Mouse (Mus musculus): Measurements from ENCODE around the gene Dpep3.
"Not testable (repeated sequence)": the region's sequence is repeated elsewhere in the genome, so short reads cannot be mapped to it uniquely, and the experiment has no call there.

Gene Dpep3

GRCm38 (mm10) chr8:105979325-105979724 is at the start of gene Dpep3:
TSS of gene Dpep3 (minus strand) at chr8:105979429.
- DNase-seq = no peak

- DNase-seq = peak; percentile 81
Measured at GRCm38 (mm10) chr8:106022483-106022882, 43.3 kb upstream of the Dpep3 start.

- DNase-seq = no peak
Measured at GRCm38 (mm10) chr8:106018039-106018438, 38.8 kb upstream of the Dpep3 start.

- DNase-seq = no peak
Measured at GRCm38 (mm10) chr8:106017130-106017529, 37.9 kb upstream of the Dpep3 start.

- DNase-seq = no peak
Measured at GRCm38 (mm10) chr8:106016284-106016683, 37.1 kb upstream of the Dpep3 start.

- DNase-seq = not testable (repeated sequence)
Measured at GRCm38 (mm10) chr8:106012203-106012602, 33.0 kb upstream of the Dpep3 start.

GRCm38 (mm10) chr8:106011643-106011986 is 32.4 kb upstream of the Dpep3 start, which contains the start of gene Ddx28:
TSS of gene Ddx28 (minus strand) at chr8:106011882.
- DNase-seq = no peak

- DNase-seq = peak; percentile 95
Measured at GRCm38 (mm10) chr8:106010748-106011642, 31.8 kb upstream of the Dpep3 start.

GRCm38 (mm10) chr8:106007891-106008290 is 28.7 kb upstream of the Dpep3 start:
- not testable (repeated sequence) for DNase-seq

- DNase-seq = no peak
Measured at GRCm38 (mm10) chr8:106007135-106007534, 27.9 kb upstream of the Dpep3 start.

- DNase-seq = no peak
Measured at GRCm38 (mm10) chr8:106006413-106006812, 27.2 kb upstream of the Dpep3 start.

GRCm38 (mm10) chr8:106005875-106006274 is 26.6 kb upstream of the Dpep3 start, which contains the start of gene Dpep2nb:
TSS of gene Dpep2nb (minus strand) at chr8:106005975.
- no peak for DNase-seq

- no peak for DNase-seq
Measured at GRCm38 (mm10) chr8:106004538-106005207, 25.4 kb upstream of the Dpep3 start.

- DNase-seq = no peak
Measured at GRCm38 (mm10) chr8:106001908-106002307, 22.7 kb upstream of the Dpep3 start.

GRCm38 (mm10) chr8:105998971-105999370 is 19.7 kb upstream of the Dpep3 start:
- DNase-seq = peak; percentile 30

- no peak for DNase-seq
Measured at GRCm38 (mm10) chr8:105996359-105996758, 17.1 kb upstream of the Dpep3 start.

- no peak for DNase-seq
Measured at GRCm38 (mm10) chr8:105993226-105993625, 14.0 kb upstream of the Dpep3 start.

GRCm38 (mm10) chr8:105992499-105992898 is 13.3 kb upstream of the Dpep3 start:
- DNase-seq = no peak

GRCm38 (mm10) chr8:105991546-105991945 is 12.3 kb upstream of the Dpep3 start:
- DNase-seq = no peak

- peak; percentile 82 for DNase-seq
Measured at GRCm38 (mm10) chr8:105990856-105991387, 11.7 kb upstream of the Dpep3 start, which contains the start of gene Dus2. TSS of gene Dus2 (plus strand) at chr8:105991337.

- no peak for DNase-seq
Measured at GRCm38 (mm10) chr8:105988546-105988945, 9.3 kb upstream of the Dpep3 start.

GRCm38 (mm10) chr8:105983406-105983805 is 4.2 kb upstream of the Dpep3 start:
- not testable (repeated sequence) for DNase-seq

GRCm38 (mm10) chr8:105981146-105981545 is 1.9 kb upstream of the Dpep3 start:
- no peak for DNase-seq

GRCm38 (mm10) chr8:105975363-105975762 is 3.9 kb downstream of the Dpep3 start:
- no peak for DNase-seq

Data from kidney, adult 18-20 months (tissue).